In genomic region chr10:80304458-80304857, GRCm38 (mm10) we compare ENCODE assay signal across 8 mouse cellular contexts. TPM values are rescaled to one million over a fixed set of nuclear protein-coding genes. Genes with fewer than 3 reads are reported as not detected.
DNase-seq lines count a peak whose midpoint lies in the region; ATAC-seq and TF ChIP-seq lines count a peak whose summit lies in the region.

No protein-coding gene starts in this region.

- DNase-seq in heart, postnatal 14 days: no peak
- DNase-seq in gastrocnemius, adult 2 months: no peak
- DNase-seq in thymus, adult 2 months: no peak
- DNase-seq in layer of hippocampus, adult 9-11 months: no peak

- H3K9ac ChIP-seq in heart, embryonic 12.5 days: no peak overlapping the region
- H3K9ac ChIP-seq in hindbrain, embryonic 13.5 days: peak overlapping the region; percentile 58

- WGBS in heart, embryonic 12.5 days: 16% methylated on average over 12 of the region's 12 CpGs
- WGBS in hindbrain, embryonic 13.5 days: 32% methylated on average over 12 of the region's 12 CpGs
- WGBS in thymus, adult 2 months: 8% methylated on average over 12 of the region's 12 CpGs

- H3K9me3 ChIP-seq in heart, embryonic 12.5 days (replicated peaks): no peaks in the 10 kb centered on the region
- H3K9me3 ChIP-seq in hindbrain, embryonic 13.5 days: no peaks in the 10 kb centered on the region

- H3K4me1 ChIP-seq in heart, embryonic 12.5 days (replicated peaks): peaks cover 13% of the 10 kb centered on the region
- peaks cover 78% of the 10 kb centered on the region for H3K4me1 ChIP-seq in hindbrain, embryonic 13.5 days (replicated peaks)
- H3K4me1 ChIP-seq in thymus, adult 2 months (replicated peaks; ENCODE audit: control insufficient read depth, insufficient read depth, low read length): 0 out of 2 replicates have a peak, but pooled peaks cover 3% of the 10 kb centered on the region

- intact Hi-C loops in heart, postnatal 14 days (cut with DNase I): no loop called here
- intact Hi-C loops in gastrocnemius, adult 2 months (cut with DNase I): no loop called here

- ATAC-seq in heart, embryonic 12.5 days (ENCODE audit: insufficient number of reproducible peaks, low FRiP score): no peak
- ATAC-seq in common myeloid progenitor, adult 5-6 weeks (replicated peaks; ENCODE audit: low read depth, poor library complexity, severe bottlenecking): peak; percentile 67
- no peak for ATAC-seq in hindbrain, embryonic 13.5 days (ENCODE audit: low FRiP score)
- peak; percentile 29 for ATAC-seq in megakaryocyte progenitor cell, adult 5-6 weeks (replicated peaks; ENCODE audit: poor library complexity)

- no peak for TF ChIP-seq CTCF in gastrocnemius, adult 2 months (IDR thresholded peaks at IDR 0.05)
- TF ChIP-seq CTCF in thymus, adult 2 months (IDR thresholded peaks at IDR 0.05; ENCODE audit: borderline replicate concordance, control insufficient read depth, extremely low read depth, insufficient read depth, low read length, poor library complexity): no peak

- H3K27ac ChIP-seq in heart, embryonic 12.5 days (ENCODE audit: poor library complexity, severe bottlenecking): no peak overlapping the region
- no peak overlapping the region for H3K27ac ChIP-seq in hindbrain, embryonic 13.5 days
- H3K27ac ChIP-seq in gastrocnemius, adult 2 months: no peak overlapping the region
- no peak overlapping the region for H3K27ac ChIP-seq in thymus, adult 2 months (ENCODE audit: control insufficient read depth, insufficient read depth, low read length)

- 0 out of 2 replicates have a peak overlapping the region, but pooled peaks have one; percentile 2 for H3K4me3 ChIP-seq in heart, embryonic 12.5 days
- peak overlapping the region; percentile 15 for H3K4me3 ChIP-seq in hindbrain, embryonic 13.5 days
- no peak overlapping the region for H3K4me3 ChIP-seq in gastrocnemius, adult 2 months
- no peak overlapping the region for H3K4me3 ChIP-seq in thymus, adult 2 months (ENCODE audit: control insufficient read depth, insufficient read depth, low read length)

- H3K36me3 ChIP-seq in heart, embryonic 12.5 days: no peaks in the 10 kb centered on the region
- H3K36me3 ChIP-seq in hindbrain, embryonic 13.5 days: peaks cover 76% of the 10 kb centered on the region
- no peaks in the 10 kb centered on the region for H3K36me3 ChIP-seq in thymus, adult 2 months (ENCODE audit: control insufficient read depth, insufficient read depth, low read length)

- H3K4me2 ChIP-seq in heart, embryonic 12.5 days: peak overlapping the region; percentile 37; the same call in 1 of the 2 replicates
- peak overlapping the region; percentile 46 for H3K4me2 ChIP-seq in hindbrain, embryonic 13.5 days

- H3K27me3 ChIP-seq in heart, embryonic 12.5 days (replicated peaks): peaks cover 93% of the 10 kb centered on the region
- no peaks in the 10 kb centered on the region for H3K27me3 ChIP-seq in hindbrain, embryonic 13.5 days
- H3K27me3 ChIP-seq in thymus, adult 2 months (ENCODE audit: control insufficient read depth, insufficient read depth, low read length): peaks cover 7% of the 10 kb centered on the region; the same call in 1 of the 2 replicates

- TF ChIP-seq POLR2A in thymus, adult 2 months (IDR thresholded peaks at IDR 0.05; ENCODE audit: control insufficient read depth, extremely low read depth, insufficient read depth, low read length, poor library complexity): no peak

RNA-seq across cellular contexts. Expression of gene Apc2, which starts 8.7 kb away (rescaled TPM):
- 0.89 and 1.4 TPM in 2 replicates for polyA plus RNA-seq in heart, embryonic 12.5 days (2016; fragmentation: Nextera tagmentation; extraction: Ambion mirVana)
- 1 to 10 TPM; 2.3 to 3.6 TPM for total RNA-seq in heart, postnatal 14 days (2021)
- total RNA-seq in common myeloid progenitor, adult 5-6 weeks (2017): 0.05 and 0.10 TPM in 2 replicates
- 182 and 183 TPM in 2 replicates for polyA plus RNA-seq in hindbrain, embryonic 13.5 days (2015; fragmentation: Nextera tagmentation; extraction: Ambion mirVana)
- not detected in 2 replicates for total RNA-seq in megakaryocyte progenitor cell, adult 5-6 weeks (2015)
- total RNA-seq in megakaryocyte progenitor cell, adult 5-6 weeks (2017): 0.03 TPM in 1 of 2 replicates, not detected in the other
- total RNA-seq in gastrocnemius, adult 2 months (2021): under 1 TPM; 0.20 to 0.77 TPM
- 0.40 and 0.57 TPM in 2 replicates for polyA plus RNA-seq in thymus, adult 2 months (2012; rRNA removed)

RNA-seq across cellular contexts. Expression of gene Rps15, which starts 12.2 kb away (rescaled TPM):
- polyA plus RNA-seq in heart, embryonic 12.5 days (2016; fragmentation: Nextera tagmentation; extraction: Ambion mirVana): 577 and 591 TPM in 2 replicates
- 100 to 1,000 TPM; 652 to 716 TPM for total RNA-seq in heart, postnatal 14 days (2021)
- total RNA-seq in common myeloid progenitor, adult 5-6 weeks (2017): 3,325 and 3,530 TPM in 2 replicates
- 583 and 598 TPM in 2 replicates for polyA plus RNA-seq in hindbrain, embryonic 13.5 days (2015; fragmentation: Nextera tagmentation; extraction: Ambion mirVana)
- total RNA-seq in megakaryocyte progenitor cell, adult 5-6 weeks (2015): 2,196 and 2,314 TPM in 2 replicates
- total RNA-seq in megakaryocyte progenitor cell, adult 5-6 weeks (2017): 2,623 and 2,987 TPM in 2 replicates
- 100 to 1,000 TPM; 634 to 773 TPM for total RNA-seq in gastrocnemius, adult 2 months (2021)
- 2,172 and 2,371 TPM in 2 replicates for polyA plus RNA-seq in thymus, adult 2 months (2012; rRNA removed)

RNA-seq across cellular contexts. Expression of gene 2310011J03Rik, which starts 15.9 kb away (rescaled TPM):
- polyA plus RNA-seq in heart, embryonic 12.5 days (2016; fragmentation: Nextera tagmentation; extraction: Ambion mirVana): 32.7 and 32.8 TPM in 2 replicates
- 10 to 100 TPM; 13.3 to 15.0 TPM for total RNA-seq in heart, postnatal 14 days (2021)
- 15.8 and 19.8 TPM in 2 replicates for total RNA-seq in common myeloid progenitor, adult 5-6 weeks (2017)
- 28.5 and 29.1 TPM in 2 replicates for polyA plus RNA-seq in hindbrain, embryonic 13.5 days (2015; fragmentation: Nextera tagmentation; extraction: Ambion mirVana)
- total RNA-seq in megakaryocyte progenitor cell, adult 5-6 weeks (2015): 22.9 and 24.2 TPM in 2 replicates
- 15.7 and 16.8 TPM in 2 replicates for total RNA-seq in megakaryocyte progenitor cell, adult 5-6 weeks (2017)
- 1 to 10 TPM; 5.7 to 8.1 TPM for total RNA-seq in gastrocnemius, adult 2 months (2021)
- 78.9 and 93.8 TPM in 2 replicates for polyA plus RNA-seq in thymus, adult 2 months (2012; rRNA removed)

RNA-seq across cellular contexts. Expression of gene Pcsk4, which starts 24.8 kb away (rescaled TPM):
- 1.0 and 1.5 TPM in 2 replicates for polyA plus RNA-seq in heart, embryonic 12.5 days (2016; fragmentation: Nextera tagmentation; extraction: Ambion mirVana)
- total RNA-seq in heart, postnatal 14 days (2021): 1 to 10 TPM; 1.0 to 1.7 TPM
- total RNA-seq in common myeloid progenitor, adult 5-6 weeks (2017): 2.7 and 5.9 TPM in 2 replicates
- 1.9 and 2.5 TPM in 2 replicates for polyA plus RNA-seq in hindbrain, embryonic 13.5 days (2015; fragmentation: Nextera tagmentation; extraction: Ambion mirVana)
- total RNA-seq in megakaryocyte progenitor cell, adult 5-6 weeks (2015): 5.3 and 7.0 TPM in 2 replicates
- total RNA-seq in megakaryocyte progenitor cell, adult 5-6 weeks (2017): 0.67 and 1.8 TPM in 2 replicates
- 1 to 10 TPM in 1 of 2 experiments, under 1 TPM in 1; 0.84 to 1.0 TPM for total RNA-seq in gastrocnemius, adult 2 months (2021)
- 11.7 and 14.1 TPM in 2 replicates for polyA plus RNA-seq in thymus, adult 2 months (2012; rRNA removed)

RNA-seq across cellular contexts. Expression of gene Reep6, which starts 25.3 kb away (rescaled TPM):
- polyA plus RNA-seq in heart, embryonic 12.5 days (2016; fragmentation: Nextera tagmentation; extraction: Ambion mirVana): 3.1 and 3.7 TPM in 2 replicates
- total RNA-seq in heart, postnatal 14 days (2021): 1 to 10 TPM; 2.0 to 2.6 TPM
- total RNA-seq in common myeloid progenitor, adult 5-6 weeks (2017): 2.9 and 3.6 TPM in 2 replicates
- polyA plus RNA-seq in hindbrain, embryonic 13.5 days (2015; fragmentation: Nextera tagmentation; extraction: Ambion mirVana): 3.1 and 3.5 TPM in 2 replicates
- 2.7 and 3.8 TPM in 2 replicates for total RNA-seq in megakaryocyte progenitor cell, adult 5-6 weeks (2015)
- total RNA-seq in megakaryocyte progenitor cell, adult 5-6 weeks (2017): 1.2 and 1.5 TPM in 2 replicates
- total RNA-seq in gastrocnemius, adult 2 months (2021): 1 to 10 TPM; 1.5 to 2.5 TPM
- 2.0 and 3.5 TPM in 2 replicates for polyA plus RNA-seq in thymus, adult 2 months (2012; rRNA removed)

Comparison
In these comparisons a context has a peak if more than half of its experiments do, and no peak if none do; other contexts are left out.
1. ATAC-seq: peak in common myeloid progenitor, adult 5-6 weeks (single experiment) and megakaryocyte progenitor cell, adult 5-6 weeks (single experiment); none in heart, embryonic 12.5 days (single experiment) and hindbrain, embryonic 13.5 days (single experiment).
2. H3K4me3 ChIP-seq: peak in heart, embryonic 12.5 days (single experiment) and hindbrain, embryonic 13.5 days (single experiment); none in gastrocnemius, adult 2 months (single experiment) and thymus, adult 2 months (single experiment).